ENCODE assay signal across 16 mouse cellular contexts in the genomic region with DNA sequence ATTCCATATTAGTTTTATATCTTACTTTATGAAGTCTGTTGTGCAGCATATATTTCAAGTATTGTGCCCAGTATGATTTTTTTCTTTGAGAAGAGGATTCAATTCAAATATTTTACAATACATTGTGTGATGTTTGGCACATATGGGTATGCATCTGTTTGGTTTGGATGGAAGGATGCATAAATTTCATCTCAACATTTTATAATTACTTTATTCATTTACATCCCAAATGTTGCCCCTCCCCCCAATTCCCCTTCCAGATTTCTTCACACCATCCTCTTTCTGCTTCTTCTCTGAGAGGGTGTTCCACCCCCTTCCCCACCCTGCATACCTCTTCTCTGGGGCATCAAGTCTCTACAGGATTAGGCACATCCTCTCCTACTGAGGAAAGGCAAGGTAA.
DNase-seq lines count a peak whose midpoint lies in the region; ATAC-seq and TF ChIP-seq lines count a peak whose summit lies in the region.
"Had no signal": no experiment of that assay in that cellular context is flagged by ENCODE, and none has a peak within 500 bp of the region (broad histone marks: within the 10 kb centered on the region; RNA-seq: fewer than 3 reads in every experiment).

No protein-coding gene starts in this region.

- no peak for DNase-seq in forebrain, postnatal 0 days
- DNase-seq in heart, adult 11 months = peak; percentile 79
- no peak for DNase-seq in kidney, adult 8-10 months
- DNase-seq: adrenal gland, adult 2 months; adrenal gland, postnatal 10 days; adrenal gland, postnatal 25 days; cerebellum, adult 11-12 months; cerebellum, adult 2 months; cerebellum, adult 9-10 months; cerebellum, postnatal 10 days; cerebellum, postnatal 25 days had no signal

- H3K4me1 ChIP-seq in forebrain, embryonic 15.5 days = no peaks in the 10 kb centered on the region
- H3K4me1 ChIP-seq in forebrain, postnatal 0 days (ENCODE audit: insufficient read depth) = no peaks in the 10 kb centered on the region
- H3K4me1 ChIP-seq in heart, embryonic 12.5 days (replicated peaks) = no peaks in the 10 kb centered on the region
- H3K4me1 ChIP-seq: embryonic facial prominence, embryonic 10.5 days; embryonic facial prominence, embryonic 12.5 days; forebrain, embryonic 13.5 days had no signal

- H3K36me3 ChIP-seq in forebrain, embryonic 15.5 days = no peaks in the 10 kb centered on the region
- H3K36me3 ChIP-seq in forebrain, postnatal 0 days (ENCODE audit: insufficient read depth) = no peaks in the 10 kb centered on the region
- H3K36me3 ChIP-seq in heart, embryonic 12.5 days = no peaks in the 10 kb centered on the region
- H3K36me3 ChIP-seq: embryonic facial prominence, embryonic 10.5 days; embryonic facial prominence, embryonic 12.5 days had no signal

- TF ChIP-seq CTCF in forebrain, postnatal 0 days (IDR thresholded peaks at IDR 0.05; ENCODE audit: low read depth) = no peak

- no peak overlapping the region for H3K27ac ChIP-seq in forebrain, embryonic 15.5 days (replicated peaks)
- no peak overlapping the region for H3K27ac ChIP-seq in forebrain, postnatal 0 days (ENCODE audit: low read depth, low read length)
- H3K27ac ChIP-seq in heart, embryonic 12.5 days (ENCODE audit: poor library complexity, severe bottlenecking) = no peak overlapping the region
- H3K27ac ChIP-seq: embryonic facial prominence, embryonic 10.5 days; embryonic facial prominence, embryonic 12.5 days; forebrain, embryonic 13.5 days had no signal

- no peaks in the 10 kb centered on the region for H3K27me3 ChIP-seq in forebrain, embryonic 15.5 days
- H3K27me3 ChIP-seq in forebrain, postnatal 0 days (ENCODE audit: insufficient read depth, low read length) = no peaks in the 10 kb centered on the region
- no peaks in the 10 kb centered on the region for H3K27me3 ChIP-seq in heart, embryonic 12.5 days (replicated peaks)
- H3K27me3 ChIP-seq: embryonic facial prominence, embryonic 12.5 days; forebrain, embryonic 13.5 days had no signal

- no peak overlapping the region for H3K4me2 ChIP-seq in forebrain, embryonic 15.5 days (replicated peaks)
- H3K4me2 ChIP-seq in forebrain, postnatal 0 days (ENCODE audit: low read depth) = no peak overlapping the region
- H3K4me2 ChIP-seq in heart, embryonic 12.5 days = no peak overlapping the region
- H3K4me2 ChIP-seq: embryonic facial prominence, embryonic 12.5 days; forebrain, embryonic 13.5 days had no signal

- H3K9ac ChIP-seq in forebrain, embryonic 15.5 days (replicated peaks) = no peak overlapping the region
- no peak overlapping the region for H3K9ac ChIP-seq in forebrain, postnatal 0 days
- H3K9ac ChIP-seq in heart, embryonic 12.5 days = no peak overlapping the region
- H3K9ac ChIP-seq: embryonic facial prominence, embryonic 12.5 days; forebrain, embryonic 13.5 days had no signal

- ATAC-seq in forebrain, embryonic 15.5 days (replicated peaks) = peak; percentile 48; the same call in 1 of the 2 replicates
- no peak for ATAC-seq in forebrain, postnatal 0 days
- no peak for ATAC-seq in heart, embryonic 12.5 days (ENCODE audit: insufficient number of reproducible peaks, low FRiP score)
- ATAC-seq: forebrain, embryonic 13.5 days had no signal

- H3K4me3 ChIP-seq in forebrain, embryonic 15.5 days = no peak overlapping the region
- H3K4me3 ChIP-seq in forebrain, postnatal 0 days (ENCODE audit: low read depth, low read length) = no peak overlapping the region
- H3K4me3 ChIP-seq in heart, embryonic 12.5 days = no peak overlapping the region
- H3K4me3 ChIP-seq: embryonic facial prominence, embryonic 10.5 days; embryonic facial prominence, embryonic 12.5 days; forebrain, embryonic 13.5 days had no signal

- no peaks in the 10 kb centered on the region for H3K9me3 ChIP-seq in forebrain, embryonic 15.5 days
- no peaks in the 10 kb centered on the region for H3K9me3 ChIP-seq in forebrain, postnatal 0 days (ENCODE audit: low read length)
- no peaks in the 10 kb centered on the region for H3K9me3 ChIP-seq in heart, embryonic 12.5 days (replicated peaks)
- H3K9me3 ChIP-seq: embryonic facial prominence, embryonic 10.5 days; embryonic facial prominence, embryonic 12.5 days; forebrain, embryonic 13.5 days had no signal
